Mouse (Mus musculus) stomach, postnatal 0 days (tissue): ENCODE measurements around the gene Slc25a40. TPM values are rescaled to one million over a fixed set of nuclear protein-coding genes. Genes with fewer than 3 reads are reported as not detected.

Experiments used
- ATAC-seq: fragments of 200-750 bp; cut with Nextera tagmentation; 2 replicates; pipeline ENCODE4 v1.8.0; 2017; ENCODE audit not compliant: low FRiP score, low TSS enrichment
- DNase-seq: peaks from one replicate; pipeline ENCODE4 v3.0.0-alpha.2; 2016; ENCODE audit warnings: low spot score
- H3K27ac ChIP-seq: fragments of 300-500 bp; sonication (generic); replicated peaks from 2 replicates; pipeline ENCODE4 v1.5.1; 2014; ENCODE audit warnings: mild to moderate bottlenecking, control low read depth
- H3K27me3 ChIP-seq: fragments of 300-500 bp; sonication (generic); 2 replicates; pipeline ENCODE4 v1.6.1; 2014; ENCODE audit warnings: low read length; ENCODE audit not compliant: control insufficient read depth, insufficient read depth
- H3K36me3 ChIP-seq: fragments of 300-500 bp; sonication (generic); 2 replicates; pipeline ENCODE4 v1.6.1; 2014; ENCODE audit warnings: low read length, mixed read lengths; ENCODE audit not compliant: control insufficient read depth, insufficient read depth
- H3K4me1 ChIP-seq: fragments of 300-500 bp; sonication (generic); replicated peaks from 2 replicates; pipeline ENCODE4 v1.6.1; 2014; ENCODE audit warnings: antibody characterized with exemption; ENCODE audit not compliant: control insufficient read depth, insufficient read depth
- H3K4me2 ChIP-seq: fragments of 300-500 bp; sonication (generic); replicated peaks from 2 replicates; pipeline ENCODE4 v1.6.1; 2014; ENCODE audit warnings: low read depth, mild to moderate bottlenecking, control low read depth, moderate library complexity
- H3K4me3 ChIP-seq: fragments of 300-500 bp; sonication (generic); 2 replicates; pipeline ENCODE4 v1.5.1; 2014; ENCODE audit warnings: low read depth, low read length, control low read depth
- H3K9ac ChIP-seq: fragments of 300-500 bp; sonication (generic); 2 replicates; pipeline ENCODE4 v1.6.1; 2014; ENCODE audit warnings: mild to moderate bottlenecking, low read length, control low read depth, mixed read lengths
- H3K9me3 ChIP-seq: fragments of 300-500 bp; sonication (generic); 2 replicates; pipeline ENCODE4 v1.6.1; 2016; ENCODE audit warnings: low read length; ENCODE audit not compliant: control insufficient read depth
- CTCF ChIP-seq: IDR thresholded peaks from 2 replicates; pipeline ENCODE4 v1.5.1; 2016; ENCODE audit warnings: antibody characterized with exemption, low read depth, mild to moderate bottlenecking, moderate library complexity
- EP300 ChIP-seq: optimal IDR thresholded peaks from 2 replicates; pipeline ENCODE3; 2016; ENCODE audit warnings: antibody characterized with exemption
- WGBS: fragments of 180-500 bp; shearing (Covaris S2); extraction: QIAGEN DNeasy Blood & Tissue Kit; methylation state at CpG from one replicate; pipeline ENCODE4 v1.1.7; 2014; 5-methylcytosine and 5-hydroxymethylcytosine counted together
- polyA plus RNA-seq: library from polyadenylated mRNA; unstranded; fragments of >200 nt; fragmentation: Nextera tagmentation; extraction: Ambion mirVana; gene quantifications from 2 replicates; pipeline ENCODE4 v1.2.1, GENCODE M21; 2015

Gene Slc25a40
- polyA plus RNA-seq, 1 experiment from 2014 or later = 6.5 TPM

DNA sequence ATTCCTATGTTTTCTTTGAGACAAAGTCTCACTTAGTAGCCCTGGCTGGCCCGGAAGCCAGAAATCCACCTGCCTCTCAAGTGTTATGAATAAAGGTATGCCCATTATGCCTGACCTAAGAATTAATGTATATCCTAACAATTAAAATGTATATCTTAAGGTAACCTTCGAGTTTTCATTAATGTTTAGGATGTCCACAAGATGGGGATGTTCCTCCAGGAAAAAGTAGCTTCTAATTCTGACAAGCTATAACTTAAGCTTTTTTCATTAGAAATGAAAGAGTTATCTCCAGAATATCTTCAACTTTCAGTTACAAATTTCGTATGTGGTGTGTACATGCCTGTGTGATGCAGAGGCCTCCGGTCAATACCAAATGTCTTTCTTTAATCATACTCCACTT lies 13.9 kb upstream of the Slc25a40 start:
- DNase-seq (no peak), ATAC-seq (no peak)
- H3K4me3 ChIP-seq = no peak overlapping the region
- H3K9me3 ChIP-seq = no peaks in the 10 kb centered on the region
- peaks cover 2% of the 10 kb centered on the region; the same call in 1 of the 2 replicates for H3K36me3 ChIP-seq
- no peak overlapping the region for H3K4me2 ChIP-seq
- H3K4me1 ChIP-seq = no peaks in the 10 kb centered on the region
- H3K9ac ChIP-seq = no peak overlapping the region
- peak; percentile 21; the same call in 1 of the 2 replicates for TF ChIP-seq CTCF
- TF ChIP-seq EP300 = no peak
- 86% methylated on average over 4 of the region's 4 CpGs for WGBS
- H3K27ac ChIP-seq = no peak overlapping the region
- no peaks in the 10 kb centered on the region for H3K27me3 ChIP-seq

GRCm38 (mm10) chr5:8416683-8417413 lies 5.8 kb upstream of the Slc25a40 start:
- H3K4me2 ChIP-seq = no peak overlapping the region
- no peaks in the 10 kb centered on the region for H3K4me1 ChIP-seq
- DNase-seq = no peak
- H3K9ac ChIP-seq = no peak overlapping the region
- no peak overlapping the region for H3K4me3 ChIP-seq
- H3K27me3 ChIP-seq = no peaks in the 10 kb centered on the region
- whole genome bisulfite sequencing = 85% methylated on average over 3 of the region's 3 CpGs
- no peak for TF ChIP-seq CTCF
- no peak for TF ChIP-seq EP300
- H3K27ac ChIP-seq = no peak overlapping the region
- no peaks in the 10 kb centered on the region for H3K9me3 ChIP-seq
- no peak for ATAC-seq
- H3K36me3 ChIP-seq = no peaks in the 10 kb centered on the region

DNA sequence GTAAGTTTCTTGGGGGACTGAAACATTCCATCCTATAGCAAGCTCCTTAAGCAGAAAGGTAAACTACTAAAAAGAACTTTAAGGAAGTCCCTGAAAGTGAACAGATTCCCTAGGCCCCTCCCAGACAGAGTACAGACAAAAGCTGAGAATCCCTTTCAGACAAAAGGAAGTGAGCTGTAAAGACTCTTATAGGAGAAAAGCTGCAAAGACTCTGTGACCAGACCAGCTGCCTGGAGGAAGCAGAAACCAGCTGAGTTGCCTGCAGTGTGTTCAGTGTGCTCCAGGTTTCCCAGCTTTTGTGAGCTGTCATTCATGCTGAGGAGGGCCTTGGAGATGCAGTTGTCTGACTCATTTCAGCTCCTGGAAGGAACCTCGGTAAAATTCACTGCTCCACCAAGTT lies 5.2 kb upstream of the Slc25a40 start:
- 57% methylated on average over 1 of the region's 1 CpGs for WGBS
- TF ChIP-seq EP300 (no peak), CTCF (no peak)
- no peak overlapping the region for H3K4me3 ChIP-seq
- no peaks in the 10 kb centered on the region for H3K9me3 ChIP-seq
- H3K4me2 ChIP-seq = no peak overlapping the region
- DNase-seq = no peak
- no peaks in the 10 kb centered on the region for H3K36me3 ChIP-seq
- H3K4me1 ChIP-seq = no peaks in the 10 kb centered on the region
- ATAC-seq = no peak
- no peak overlapping the region for H3K9ac ChIP-seq
- H3K27me3 ChIP-seq = no peaks in the 10 kb centered on the region
- no peak overlapping the region for H3K27ac ChIP-seq

DNA sequence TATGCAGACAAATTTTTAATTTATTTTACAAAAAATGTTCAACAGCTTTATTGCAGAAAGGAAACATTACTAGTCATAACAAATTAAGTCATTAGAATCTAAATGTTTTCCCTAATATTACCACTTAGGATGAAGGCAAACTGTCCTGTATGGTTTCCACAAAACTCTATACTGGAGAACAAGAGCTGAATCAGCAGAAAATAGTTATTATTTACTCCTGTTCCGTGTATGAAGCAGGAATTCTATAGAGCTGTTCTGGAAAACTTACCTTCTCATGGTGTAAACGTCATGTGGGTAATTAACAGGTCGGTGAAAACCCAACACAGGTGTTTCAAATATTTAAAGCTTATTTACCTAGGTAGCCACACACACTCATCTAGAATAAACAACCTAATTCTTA lies 1.2 kb upstream of the Slc25a40 start:
- DNase-seq (no peak), ATAC-seq (no peak)
- H3K4me3 ChIP-seq = peak overlapping the region; percentile 87
- H3K9me3 ChIP-seq = no peaks in the 10 kb centered on the region
- 4% methylated on average over 3 of the region's 3 CpGs for WGBS
- H3K4me1 ChIP-seq = no peaks in the 10 kb centered on the region
- peak overlapping the region; percentile 95 for H3K4me2 ChIP-seq
- H3K27ac ChIP-seq = no peak overlapping the region
- TF ChIP-seq EP300 (no peak), CTCF (no peak)
- no peaks in the 10 kb centered on the region for H3K36me3 ChIP-seq
- no peaks in the 10 kb centered on the region for H3K27me3 ChIP-seq
- no peak overlapping the region for H3K9ac ChIP-seq

GRCm38 (mm10) chr5:8422932-8423928 lies 580 bp downstream of the Slc25a40 start:
- Histone ChIP-seq H3K36me3 (no peaks in the 10 kb centered on the region), H3K27ac (peak overlapping the region; percentile 70), H3K4me3 (peak overlapping the region; percentile 87), H3K9me3 (no peaks in the 10 kb centered on the region), H3K27me3 (no peaks in the 10 kb centered on the region), H3K9ac (peak overlapping the region; percentile 81), H3K4me2 (peak overlapping the region; percentile 95), H3K4me1 (no peaks in the 10 kb centered on the region)
- 2% methylated on average over 40 of the region's 40 CpGs for WGBS
- no peak for ATAC-seq
- DNase-seq = no peak
- TF ChIP-seq EP300 (no peak), CTCF (peak; percentile 42)
